Mouse (Mus musculus): ENCODE results near the gene Cyb561.

- TF ChIP-seq CTCF (IDR thresholded peaks at IDR 0.05; ENCODE audit: borderline replicate concordance, insufficient read depth, low read depth, low read length) (no peak), POLR2A (IDR thresholded peaks at IDR 0.05; ENCODE audit: borderline replicate concordance, insufficient read depth, low read length) (no peak)
Measured at GRCm38 (mm10) chr11:105967741-105968574, 14.8 kb upstream of the Cyb561 start, which contains the start of gene Ace.

All from cerebellum, adult 2 months (tissue).